Mouse (Mus musculus): ENCODE measurements around the gene Dcun1d4.
A peak's percentile ranks its signal among the peaks of the same experiment; 100 is the strongest.

DNA sequence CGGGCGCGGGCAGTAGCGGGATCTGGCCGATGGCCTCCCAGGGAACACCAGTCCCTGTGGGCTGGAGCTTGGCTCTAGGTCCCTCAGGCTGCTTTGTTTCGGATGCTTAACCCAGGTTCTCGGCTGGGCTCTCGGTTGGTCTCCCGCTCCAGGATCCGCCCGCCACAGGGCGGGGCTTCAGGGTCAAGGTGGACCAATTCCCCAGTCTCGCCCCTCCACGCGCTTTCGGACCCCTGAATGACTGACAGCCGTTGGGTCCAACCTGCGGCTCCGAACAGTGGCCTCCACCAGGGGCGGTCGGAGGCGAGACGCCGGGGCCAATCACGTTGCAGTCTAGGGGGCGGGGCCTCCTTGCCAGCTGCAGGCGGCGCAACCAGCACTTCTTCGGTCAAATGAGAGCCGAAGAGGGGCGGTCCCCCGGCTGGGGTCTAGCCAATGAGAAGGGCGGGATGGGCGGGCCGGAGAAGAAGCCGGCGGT, 9.8 kb downstream of the Dcun1d4 start:
- TF ChIP-seq CTCF (IDR thresholded peaks at IDR 0.05; ENCODE audit: low read depth) = peak; percentile 44
- TF ChIP-seq EP300 (IDR thresholded peaks at IDR 0.05; ENCODE audit: low read depth) = no peak

Data from heart, postnatal 0 days (tissue).